Mouse (Mus musculus) retina, postnatal 1 day (tissue): ENCODE measurements around the gene Inf2.
A peak's percentile ranks its signal among the peaks of the same experiment; 100 is the strongest.

Source experiments
- DNase-seq: peaks from one replicate; pipeline ENCODE4 v3.0.0-alpha.2; 2012

Gene Inf2

DNA sequence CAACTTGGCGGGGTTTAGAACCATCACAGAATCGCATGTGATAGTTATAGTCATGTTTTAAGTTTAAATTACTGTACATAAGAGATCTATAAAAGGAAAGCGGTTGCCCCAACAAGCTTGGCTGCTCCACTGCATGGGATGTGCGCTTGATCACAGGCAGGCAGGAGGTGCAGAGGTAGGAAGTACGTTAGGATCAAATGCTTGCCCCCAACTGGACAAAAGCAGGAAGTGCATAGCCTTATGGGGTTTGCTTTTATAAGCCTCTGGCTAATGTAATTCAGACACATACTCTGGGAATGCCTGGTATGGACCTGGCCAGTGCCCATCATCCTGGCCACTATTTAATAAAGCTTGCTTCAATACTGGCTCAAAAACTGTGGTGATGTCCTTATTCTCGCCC lies 17.5 kb upstream of the Inf2 start:
- no peak for DNase-seq

DNA sequence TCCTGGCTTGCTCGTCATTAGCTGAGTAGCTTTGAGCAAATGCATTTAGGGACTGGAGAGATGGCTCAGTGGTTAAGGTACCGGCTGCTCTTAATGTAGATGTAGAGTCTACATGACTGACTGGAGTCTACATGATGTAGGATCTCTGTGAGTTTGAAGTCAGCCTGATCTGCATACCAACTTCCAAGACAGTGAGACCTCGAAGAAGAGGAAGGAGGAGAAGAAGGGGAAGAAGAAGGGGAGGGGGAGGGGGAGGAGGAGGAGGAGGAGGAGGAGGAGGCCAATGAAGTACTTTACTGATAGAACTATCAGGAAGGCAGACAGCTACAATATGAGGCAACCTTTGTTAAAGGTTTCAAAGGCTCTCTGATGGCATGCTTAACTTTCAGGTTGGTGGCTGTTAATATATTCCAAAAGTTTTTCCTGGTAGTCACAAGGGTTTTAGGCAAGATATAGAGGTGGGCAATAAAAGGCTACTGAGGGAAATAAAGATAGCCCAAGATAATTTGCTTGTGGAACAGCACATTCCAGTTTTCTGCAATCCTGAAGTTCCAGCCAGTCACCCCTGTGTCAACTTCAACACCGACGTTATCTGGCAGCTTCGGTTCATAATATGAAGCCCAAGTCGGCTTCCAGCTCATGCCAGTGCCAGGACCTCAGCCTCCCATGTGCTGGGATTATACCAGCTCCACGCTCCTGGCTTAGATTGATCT lies 13.2 kb upstream of the Inf2 start:
- no peak for DNase-seq

DNA sequence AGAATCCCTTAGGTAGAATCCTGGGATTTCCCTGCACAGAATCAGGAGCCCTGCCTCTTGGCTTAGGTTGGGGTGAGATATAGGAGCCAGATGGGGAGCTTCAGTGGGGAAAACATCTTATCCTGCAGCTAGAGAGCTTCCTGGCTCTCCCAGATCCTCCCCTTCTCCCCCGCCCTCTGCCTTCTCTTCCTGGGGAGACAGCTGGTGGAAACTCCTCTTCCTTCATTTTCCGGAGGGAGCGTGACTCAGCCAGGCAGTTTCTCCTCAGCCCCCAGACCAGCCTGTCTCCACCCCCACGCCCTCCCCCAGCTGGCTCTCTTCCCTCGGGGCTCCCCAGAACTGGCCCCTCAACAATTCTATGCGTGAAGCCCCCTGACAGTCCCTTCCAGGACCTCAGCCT lies 12.2 kb upstream of the Inf2 start:
- DNase-seq: no peak

DNA sequence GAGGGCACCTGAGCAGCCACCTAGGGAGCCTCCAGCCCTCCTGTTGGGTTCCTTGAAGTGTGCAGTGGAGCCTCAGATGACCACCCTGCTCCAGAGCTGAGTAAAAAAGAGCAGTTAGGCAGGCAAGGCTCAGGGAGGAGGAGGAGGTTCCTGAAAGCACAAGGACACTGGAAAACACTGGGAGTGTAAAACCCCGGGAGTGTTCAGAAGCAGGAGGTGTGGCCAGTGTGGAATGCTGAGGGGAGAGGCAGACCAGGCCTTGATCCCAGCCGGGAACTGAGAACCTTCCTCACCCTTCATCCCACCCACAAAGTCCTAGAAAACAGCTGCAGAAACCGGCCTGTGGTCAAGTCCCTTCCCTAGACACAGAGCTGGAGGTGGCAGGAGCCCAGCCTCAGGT lies 11.8 kb upstream of the Inf2 start:
- DNase-seq: no peak

DNA sequence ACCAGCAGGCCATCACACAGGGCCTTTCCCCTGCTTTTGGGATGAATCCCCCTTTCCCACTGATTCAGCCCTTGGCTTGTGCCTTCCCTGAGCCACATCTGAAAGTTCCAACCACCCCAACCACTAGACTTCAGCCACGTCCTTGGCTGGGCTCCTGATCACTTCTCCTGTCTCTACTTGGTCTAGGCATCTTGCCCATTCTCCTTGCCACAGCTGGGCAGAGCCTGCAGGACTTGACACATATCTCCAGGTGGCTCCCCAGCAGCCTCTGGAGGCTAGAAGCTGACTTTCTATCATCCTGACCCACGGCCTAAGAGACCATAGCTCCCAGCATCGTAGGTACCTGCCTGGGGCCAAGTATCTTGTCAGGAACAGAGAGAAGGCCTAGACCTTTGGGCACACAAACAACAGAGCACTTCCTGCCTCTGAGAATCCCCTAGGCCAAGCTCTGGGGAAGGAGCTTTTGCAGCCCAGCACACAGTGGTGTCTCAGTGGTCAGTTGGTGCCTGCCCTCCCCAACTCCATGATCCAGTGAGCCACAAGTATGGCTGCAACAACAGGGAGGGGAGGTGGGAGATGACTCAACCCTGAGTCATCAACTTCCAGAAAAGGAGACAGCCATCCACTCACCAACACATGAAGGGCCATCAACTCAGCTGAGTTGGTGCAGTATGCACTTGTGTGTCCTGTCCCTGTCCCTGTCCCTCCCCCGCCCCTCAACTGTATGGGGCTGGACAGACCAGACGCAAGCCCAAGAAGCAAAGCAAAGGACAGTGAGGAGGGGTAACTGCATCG lies 10.1 kb upstream of the Inf2 start:
- no peak for DNase-seq

DNA sequence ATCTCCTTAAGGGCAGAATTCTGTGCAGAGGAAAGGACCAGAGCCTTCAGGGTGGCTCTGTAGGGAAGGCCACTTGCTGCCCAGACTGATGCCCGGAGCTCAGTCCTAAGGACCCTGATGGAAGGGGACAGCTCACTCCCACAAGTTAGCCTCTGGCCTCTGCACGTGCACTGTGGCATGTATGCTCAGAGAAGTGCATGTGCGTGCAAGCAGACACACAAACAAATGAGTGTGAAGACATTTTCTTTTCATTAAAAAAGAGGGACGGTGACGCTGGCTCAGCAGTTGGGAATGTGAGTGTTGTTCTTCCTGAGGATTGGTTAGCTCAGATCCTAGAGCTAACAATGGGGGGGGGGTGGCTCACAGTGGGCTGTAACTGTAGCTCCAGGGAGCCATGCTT lies 9.2 kb upstream of the Inf2 start:
- DNase-seq: peak; percentile 36

DNA sequence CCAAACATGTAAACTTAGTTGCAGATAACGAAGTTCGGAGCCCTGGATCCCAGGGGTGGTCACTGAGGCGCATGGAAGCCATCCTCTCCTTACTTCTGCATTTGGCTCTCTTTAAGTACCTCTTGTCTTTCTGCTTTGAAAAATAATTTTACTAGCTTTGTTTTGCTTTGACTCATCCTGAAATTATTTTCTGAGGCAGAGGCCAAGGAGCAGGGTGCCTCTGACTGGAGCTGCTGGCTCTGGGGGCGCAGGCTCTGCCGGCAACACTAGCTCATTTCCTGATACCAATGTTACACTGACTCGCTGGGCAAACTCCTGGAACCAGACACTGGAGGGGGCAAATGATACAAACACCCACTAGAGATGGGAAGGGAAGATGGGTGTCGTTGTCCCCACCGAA lies 8.7 kb upstream of the Inf2 start:
- DNase-seq: no peak

DNA sequence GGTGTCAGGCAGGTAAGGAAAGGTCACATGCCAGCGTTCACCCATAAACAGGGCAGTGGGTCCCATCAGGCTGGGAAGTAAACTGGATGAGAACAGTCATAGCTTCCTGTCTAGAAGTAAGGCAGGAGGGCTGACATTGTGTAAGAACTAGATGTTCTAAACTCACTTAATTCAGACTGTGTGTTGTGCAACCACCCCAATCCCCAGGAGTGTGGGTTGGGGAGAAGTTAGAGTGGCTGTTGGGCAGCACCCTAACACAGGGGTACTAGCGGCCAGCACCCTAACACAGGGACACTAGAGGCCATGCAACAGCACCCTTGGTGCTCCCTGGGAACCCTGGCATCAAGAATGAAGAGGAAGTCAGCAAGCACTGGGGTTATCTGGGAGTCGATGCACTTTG lies 7.5 kb upstream of the Inf2 start:
- no peak for DNase-seq

DNA sequence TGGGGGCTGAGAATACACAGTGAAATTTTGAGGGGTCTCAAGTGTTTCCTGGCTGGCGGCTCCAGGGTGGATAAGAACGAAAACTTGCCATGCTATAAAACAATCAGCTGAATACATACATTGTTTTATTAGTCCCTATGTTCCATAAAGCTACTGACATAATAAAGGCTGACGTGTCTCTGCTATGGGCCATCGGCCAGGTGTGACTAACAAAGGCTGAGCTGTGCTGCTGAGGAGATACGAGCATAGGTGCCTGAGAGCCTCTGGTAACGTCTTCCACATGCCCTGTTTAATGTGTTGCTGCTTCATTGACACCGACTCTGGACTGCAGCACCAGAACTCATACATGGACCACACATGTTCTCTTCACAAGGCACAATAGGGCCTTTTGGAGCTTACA lies 3.6 kb upstream of the Inf2 start:
- no peak for DNase-seq

DNA sequence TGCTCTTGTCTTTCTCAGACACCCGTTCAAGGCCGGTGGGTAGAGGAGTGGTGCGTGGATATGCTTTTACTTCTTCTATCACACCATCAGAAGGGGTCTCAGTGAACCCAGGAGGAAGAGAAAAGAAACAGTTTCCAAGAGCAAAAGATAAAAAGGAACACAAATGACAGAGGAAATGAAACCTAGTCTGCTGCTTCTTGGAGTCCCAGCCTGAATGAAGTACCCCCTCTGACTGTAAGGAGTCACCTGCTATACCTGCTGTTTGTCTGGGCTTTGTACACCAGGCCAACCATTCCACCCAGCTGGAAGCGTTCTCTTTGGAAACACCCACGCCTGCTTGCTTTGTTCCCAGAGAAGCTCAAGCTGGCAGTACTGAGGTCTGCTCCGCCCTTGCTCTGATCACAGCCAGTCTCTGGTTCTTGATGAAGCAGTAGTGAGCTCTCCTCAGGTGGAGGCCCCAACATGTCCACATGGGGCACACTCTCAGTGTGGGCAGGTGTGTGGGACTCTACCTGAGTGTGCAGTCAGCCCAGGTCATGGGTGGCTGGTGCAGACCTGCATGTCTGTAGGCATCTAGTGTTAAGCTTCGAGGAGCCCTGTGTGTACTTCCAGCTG lies 2.6 kb upstream of the Inf2 start:
- no peak for DNase-seq

DNA sequence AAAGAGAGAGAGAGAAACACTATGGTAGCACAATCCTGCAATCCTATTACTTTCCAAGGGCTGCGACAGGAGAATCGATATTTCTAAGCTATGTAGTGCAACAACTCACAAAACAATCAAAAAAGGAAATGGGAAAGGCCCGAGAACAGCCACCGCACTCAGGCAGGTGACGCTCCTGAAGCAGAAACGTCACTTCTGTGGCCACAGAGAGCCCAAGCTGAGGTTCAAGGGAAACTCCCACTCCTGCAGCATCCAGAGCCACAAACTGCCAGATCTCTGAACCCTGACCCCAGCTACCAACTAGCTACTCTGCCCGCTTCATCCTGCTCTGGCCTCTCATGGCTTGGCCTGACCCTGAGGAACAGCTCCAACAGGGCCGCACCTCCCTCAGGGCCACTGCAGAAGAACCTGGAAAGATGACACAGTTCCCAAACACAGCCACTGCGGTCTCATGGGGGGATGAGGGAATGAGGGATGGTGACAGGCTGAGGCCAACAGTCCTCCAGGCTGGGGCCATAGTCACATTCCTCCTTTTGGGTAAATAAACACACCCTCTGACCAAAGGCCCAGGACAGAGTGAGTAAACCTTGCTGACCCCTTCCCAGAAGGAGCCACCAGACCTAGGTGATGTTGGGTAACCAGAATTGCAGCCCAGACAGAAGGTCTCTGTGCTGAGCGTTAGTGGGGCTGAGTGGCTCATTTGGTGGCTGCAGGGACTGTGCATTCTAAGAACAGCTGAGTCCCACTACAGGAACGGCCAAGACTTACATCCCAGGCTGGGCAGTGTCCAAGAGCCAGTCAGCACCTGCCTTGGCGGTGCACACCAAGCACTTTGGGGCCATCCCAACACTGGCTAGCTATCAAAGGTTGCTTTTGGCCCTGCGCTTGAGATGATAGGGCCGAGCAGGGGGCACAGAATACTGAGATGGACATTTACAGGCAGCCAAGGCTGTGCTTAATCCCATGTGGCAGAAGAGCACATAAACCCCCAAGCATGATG lies 1.2 kb upstream of the Inf2 start:
- DNase-seq: no peak

DNA sequence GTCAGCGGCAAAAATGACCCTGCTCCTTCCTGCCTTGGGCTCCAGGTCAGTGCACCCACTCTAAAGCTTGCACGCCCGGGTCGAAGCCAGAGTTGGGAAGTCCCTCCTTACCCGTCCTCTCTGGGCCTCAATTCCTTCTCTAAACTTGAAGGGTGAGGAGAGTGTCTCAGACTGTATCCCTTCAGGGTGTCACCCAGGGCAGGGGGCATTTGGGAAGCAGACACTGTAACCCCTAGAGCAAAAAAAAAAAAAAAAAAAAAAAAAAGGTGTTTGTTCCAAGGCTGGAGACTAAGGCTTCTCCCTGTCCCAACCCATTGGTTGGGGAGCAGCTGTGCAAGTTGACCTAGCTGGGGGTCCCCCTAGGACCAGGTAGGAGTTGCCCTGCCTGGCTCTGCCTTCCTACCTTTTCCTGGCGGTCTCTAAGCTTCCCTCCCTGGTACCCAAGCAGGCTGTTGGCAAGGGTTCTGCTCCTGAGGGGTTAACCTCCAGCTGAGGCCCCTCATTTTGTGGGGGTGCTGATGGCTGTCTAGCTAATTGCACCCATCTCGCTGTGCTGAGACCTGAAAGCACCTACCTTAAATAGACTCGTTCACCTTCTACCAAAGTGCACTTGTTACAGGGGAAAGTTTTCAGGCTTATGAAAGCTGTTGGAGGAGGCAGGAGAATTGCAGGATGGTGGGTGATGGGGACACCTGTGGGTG lies 1.1 kb downstream of the Inf2 start:
- no peak for DNase-seq

DNA sequence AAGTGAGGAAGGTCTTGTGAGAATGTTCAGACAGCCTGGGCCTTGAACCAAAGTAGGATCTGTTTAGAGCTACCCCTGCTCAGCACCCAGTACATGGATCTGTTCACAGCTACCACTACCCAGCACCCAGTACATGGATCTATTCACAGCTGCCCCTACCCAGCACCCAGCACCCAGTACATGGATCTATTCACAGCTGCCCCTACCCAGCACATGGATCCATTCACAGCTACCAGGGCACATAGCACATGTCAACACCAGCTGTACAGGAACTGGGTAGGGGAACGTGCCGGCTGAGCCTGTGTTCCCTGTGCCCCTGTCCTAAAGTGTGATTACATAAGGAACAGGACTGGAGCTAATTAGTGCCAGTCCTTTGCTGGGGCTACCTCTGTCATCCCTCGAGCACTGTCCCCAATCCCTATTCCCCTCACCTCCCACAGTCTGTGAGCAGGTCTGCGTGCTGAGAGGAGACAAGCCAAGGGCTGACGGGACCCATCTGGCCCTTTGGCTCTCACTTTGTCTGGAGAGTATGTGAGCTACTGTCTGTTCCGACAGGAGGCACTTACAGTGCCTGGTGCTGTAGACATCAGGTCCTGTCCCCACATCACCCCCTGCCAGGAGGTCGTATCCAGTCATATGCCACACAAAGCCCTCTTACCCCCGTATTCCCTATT lies 2.1 kb downstream of the Inf2 start:
- peak; percentile 33 for DNase-seq

DNA sequence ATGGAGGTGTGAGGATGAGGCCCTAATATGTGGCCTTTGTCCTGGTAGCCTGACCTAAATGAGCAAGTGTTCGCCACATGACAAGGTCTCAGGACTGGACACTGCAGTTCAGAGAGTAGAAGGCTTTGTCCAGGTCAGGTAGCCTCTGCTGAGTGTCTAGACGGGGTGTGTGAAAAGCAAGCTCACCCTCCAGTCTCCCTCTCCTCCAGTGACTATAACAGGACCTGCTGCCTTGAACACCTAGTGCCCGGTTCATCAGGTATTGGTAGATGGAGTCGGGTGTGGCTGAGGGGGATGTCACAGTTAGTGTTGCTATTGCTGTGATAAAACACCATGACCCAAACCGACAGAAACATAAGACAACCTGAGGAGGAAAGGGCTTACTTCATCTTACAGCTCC lies 2.7 kb downstream of the Inf2 start:
- no peak for DNase-seq

DNA sequence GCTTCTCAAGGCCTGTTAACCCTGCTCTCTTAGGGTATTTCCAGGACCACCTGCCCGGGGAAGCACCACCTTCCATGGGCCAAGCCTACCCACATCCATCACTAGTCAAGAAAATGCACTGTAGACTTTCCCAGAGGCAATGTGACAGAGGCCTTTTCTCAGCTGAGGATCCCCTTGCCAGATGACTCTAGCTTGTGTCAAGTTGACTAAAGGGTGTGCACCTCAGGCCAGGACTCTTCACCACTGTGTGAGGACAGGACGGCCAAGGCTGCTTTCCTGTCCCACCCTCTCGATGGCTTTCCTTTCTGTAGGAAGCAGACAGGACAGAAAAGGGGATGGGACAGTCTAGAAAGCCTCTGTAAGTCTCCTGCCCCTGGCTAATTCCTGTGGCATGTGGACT lies 3.1 kb downstream of the Inf2 start:
- no peak for DNase-seq

DNA sequence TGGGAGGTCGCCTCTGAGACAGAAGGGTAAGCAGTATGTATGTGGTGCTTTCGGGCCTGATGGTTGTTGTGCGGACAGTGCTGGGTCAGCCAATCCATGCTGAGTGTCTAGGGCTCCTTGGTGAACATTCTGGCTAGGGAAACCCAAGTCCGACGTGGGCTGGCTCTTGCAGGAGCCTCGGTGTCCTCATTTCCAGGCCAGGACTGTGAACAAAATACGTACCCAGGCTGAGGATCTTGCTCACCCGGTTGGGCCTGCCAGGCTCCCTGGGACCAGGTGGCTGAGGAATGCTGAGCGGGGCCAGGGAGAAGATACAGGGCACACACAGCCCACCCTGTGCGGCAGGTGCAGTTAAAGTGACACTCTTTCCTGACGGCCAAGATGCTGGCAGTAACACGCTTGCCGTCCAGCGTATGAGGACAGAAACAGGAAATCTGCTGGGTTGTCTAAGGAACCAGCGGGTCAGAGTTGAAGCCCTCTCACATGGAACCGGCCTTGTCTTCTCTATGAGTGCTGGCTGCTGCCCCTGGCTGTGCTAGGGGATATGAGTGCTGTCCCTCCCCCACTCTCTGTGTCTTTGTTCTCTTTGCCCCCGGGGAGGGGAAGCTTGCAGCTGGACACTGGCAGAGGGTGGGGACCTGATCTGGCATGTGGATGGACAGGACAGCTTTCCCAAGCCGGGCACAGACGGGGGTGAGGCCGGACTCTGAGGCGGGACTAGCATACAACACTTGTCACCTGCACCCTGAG lies 4.6 kb downstream of the Inf2 start:
- DNase-seq: peak; percentile 71

DNA sequence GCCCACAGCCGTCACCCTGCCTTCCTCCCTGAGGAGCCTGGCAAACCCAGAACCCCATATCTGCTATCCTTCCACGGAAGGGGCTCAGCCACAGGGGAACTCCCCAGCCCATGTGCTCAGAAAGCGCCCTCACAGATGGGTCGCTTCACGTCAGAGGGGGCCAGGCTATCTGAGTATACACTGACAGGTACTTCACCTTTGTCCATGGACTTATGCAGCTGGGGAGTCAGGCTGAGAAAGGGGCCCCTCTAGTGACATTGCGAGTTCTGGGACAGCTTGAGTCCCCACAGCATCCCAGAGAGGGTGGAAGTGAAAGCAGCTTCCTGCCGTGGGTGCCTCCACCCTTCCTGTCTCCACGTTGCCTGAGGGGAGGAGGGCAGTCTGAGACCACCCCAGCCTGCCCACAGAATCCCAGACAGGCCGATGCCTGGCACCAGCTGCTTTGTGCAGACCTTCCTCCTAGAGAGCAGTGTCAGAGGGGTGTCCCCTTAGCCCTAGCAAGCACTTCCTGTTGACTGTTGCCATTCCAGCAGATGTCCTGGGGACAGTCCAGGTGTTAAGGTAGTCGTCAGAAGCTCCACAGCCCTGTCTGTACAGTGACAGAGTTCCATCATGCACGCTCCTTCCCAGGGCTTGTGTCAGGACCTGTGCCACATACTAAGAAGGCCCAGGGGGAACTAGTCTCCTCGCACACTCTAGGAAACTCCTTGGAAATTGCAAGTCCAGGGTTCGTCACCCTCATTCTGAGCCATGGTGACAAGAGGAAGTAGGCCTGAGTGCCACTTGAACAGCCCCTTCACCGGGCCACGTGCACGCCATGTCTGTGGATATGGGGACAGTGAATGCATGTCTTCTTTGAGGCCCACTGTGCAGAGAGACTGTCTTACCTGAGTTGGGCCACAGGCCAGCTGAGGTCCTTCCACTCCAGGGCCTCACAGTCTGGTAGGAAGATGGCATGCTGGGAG lies 5.6 kb downstream of the Inf2 start:
- no peak for DNase-seq

DNA sequence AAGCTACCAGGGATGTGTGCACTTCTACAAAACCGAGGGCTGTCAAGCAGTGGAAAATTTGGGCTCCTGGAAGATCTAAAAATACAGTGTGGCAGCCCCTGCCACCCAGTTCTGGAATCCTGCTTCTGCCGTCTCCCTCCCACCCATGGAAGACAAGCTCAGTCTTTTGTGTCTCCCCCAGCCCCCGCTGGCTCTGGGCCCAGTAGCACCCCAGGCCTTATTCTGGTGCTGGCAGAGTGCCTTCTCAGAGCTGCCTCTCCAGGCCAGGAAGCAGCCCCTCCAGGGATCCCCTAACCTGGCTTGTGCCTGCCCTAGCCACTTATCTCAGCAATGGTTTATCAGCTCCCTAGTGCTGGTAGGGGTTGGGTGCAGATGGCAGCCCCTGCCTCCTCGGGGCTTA lies 6.4 kb downstream of the Inf2 start:
- DNase-seq: no peak

DNA sequence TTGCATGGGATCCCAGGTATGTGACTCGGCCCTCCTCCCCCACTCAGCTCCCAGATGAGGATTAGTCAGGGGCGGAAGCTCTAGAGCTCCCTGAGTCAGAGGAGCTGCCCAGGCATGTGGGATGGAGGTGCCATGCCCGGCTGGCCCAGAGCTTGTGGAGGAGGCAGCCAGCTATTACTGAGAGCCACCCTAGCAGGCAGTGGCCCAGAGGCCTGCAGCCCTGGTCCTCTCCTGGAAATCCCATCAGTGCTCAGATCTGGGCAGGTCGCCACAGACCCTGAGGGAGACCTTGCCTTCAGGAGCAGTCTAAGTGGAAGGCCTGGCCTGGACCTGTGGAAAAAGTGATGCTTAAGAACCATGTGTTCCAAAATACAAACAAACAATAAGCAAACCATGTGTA lies 7.0 kb downstream of the Inf2 start:
- DNase-seq: no peak

DNA sequence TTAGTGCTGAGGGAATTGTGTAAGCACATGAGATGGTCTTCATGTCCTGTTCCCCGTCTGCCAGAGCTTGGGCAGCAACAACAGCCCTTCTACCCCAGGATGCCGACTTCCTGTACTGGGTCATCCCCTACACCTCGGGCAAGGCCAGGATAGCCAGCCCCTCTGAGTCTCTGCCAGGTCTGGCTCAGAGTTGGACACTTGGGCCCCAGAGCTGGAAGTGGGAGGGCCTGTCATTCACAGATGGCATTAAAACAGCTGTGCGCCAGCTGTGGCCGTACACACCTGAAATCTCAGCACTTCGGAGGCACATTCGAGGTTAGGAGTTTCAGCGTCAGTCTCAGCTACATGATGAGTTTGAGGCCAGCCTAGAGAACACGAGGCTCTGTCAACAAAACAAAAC lies 7.9 kb downstream of the Inf2 start:
- no peak for DNase-seq
